Mouse (Mus musculus) right cerebral cortex, postnatal 10 days (tissue): Measurements from ENCODE around the gene Olfr576.

Experiments used
- DNase-seq, 2 experiments: peaks; one replicate each; pipeline ENCODE4 v3.0.0; 2021; ENCODE audit warnings: low spot score in 2 of 2

The Olfr576 gene

DNA sequence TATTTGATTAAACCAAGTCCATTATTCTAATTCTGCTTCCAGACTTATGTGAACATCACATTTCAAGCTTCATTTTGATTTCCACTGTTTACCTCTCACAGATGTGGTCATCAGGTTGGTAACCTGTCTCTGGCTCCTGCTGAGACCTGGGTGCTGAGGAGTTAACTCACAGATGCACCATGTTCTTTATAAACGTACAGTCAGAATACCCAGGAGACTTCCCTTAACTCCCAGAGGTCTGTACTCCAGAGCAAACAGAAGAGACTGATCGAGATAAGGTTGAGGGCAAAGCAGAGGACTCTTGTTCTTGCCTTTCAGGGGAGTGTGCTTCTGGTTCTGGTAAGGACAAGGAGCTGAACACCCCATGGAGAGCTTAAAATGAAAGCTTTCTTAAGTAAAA is at the start of gene Olfr576:
Gene Olfr576, plus strand, starts transcription at position 301 of the 400 bp plus-strand sequence.
- DNase-seq, result no peak

DNA sequence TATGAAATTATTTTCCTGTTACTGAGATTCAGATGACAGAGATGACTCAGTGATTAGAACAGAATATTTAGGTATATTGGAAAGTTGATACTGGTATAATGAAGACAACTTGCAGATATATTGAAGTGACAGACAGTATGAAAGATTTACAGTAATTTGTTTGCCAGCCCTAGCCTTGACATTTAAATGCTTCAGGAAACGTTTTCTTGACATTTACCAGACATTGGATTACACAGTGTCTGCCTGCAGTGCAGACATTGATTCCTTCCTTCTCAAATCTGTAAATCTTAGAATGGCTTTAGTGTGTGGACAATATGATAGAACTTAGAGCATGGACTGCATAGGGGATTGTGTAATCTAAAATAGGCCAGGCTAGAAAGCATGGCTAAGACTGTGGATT is 47.2 kb upstream of the Olfr576 start:
- no peak for DNase-seq

DNA sequence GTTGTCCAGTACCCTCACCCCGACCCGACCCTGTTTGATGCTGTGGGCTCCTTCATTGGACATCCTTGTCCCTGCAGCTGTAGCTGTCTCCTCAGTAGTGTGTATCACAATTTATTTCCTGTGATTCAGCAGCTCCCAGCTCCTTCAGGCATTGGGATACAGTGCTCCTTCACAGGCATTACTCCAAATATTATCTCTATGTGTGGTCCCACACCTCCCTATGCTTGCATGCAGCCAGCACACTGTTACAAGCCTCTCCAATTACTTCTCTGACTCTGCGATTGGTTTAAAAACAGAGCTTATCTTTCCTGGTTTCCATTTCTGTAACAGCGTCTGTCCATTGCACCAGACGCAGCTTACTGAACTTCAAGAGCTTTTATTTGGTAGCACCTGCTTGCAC is 46.1 kb upstream of the Olfr576 start:
- DNase-seq, result no peak

DNA sequence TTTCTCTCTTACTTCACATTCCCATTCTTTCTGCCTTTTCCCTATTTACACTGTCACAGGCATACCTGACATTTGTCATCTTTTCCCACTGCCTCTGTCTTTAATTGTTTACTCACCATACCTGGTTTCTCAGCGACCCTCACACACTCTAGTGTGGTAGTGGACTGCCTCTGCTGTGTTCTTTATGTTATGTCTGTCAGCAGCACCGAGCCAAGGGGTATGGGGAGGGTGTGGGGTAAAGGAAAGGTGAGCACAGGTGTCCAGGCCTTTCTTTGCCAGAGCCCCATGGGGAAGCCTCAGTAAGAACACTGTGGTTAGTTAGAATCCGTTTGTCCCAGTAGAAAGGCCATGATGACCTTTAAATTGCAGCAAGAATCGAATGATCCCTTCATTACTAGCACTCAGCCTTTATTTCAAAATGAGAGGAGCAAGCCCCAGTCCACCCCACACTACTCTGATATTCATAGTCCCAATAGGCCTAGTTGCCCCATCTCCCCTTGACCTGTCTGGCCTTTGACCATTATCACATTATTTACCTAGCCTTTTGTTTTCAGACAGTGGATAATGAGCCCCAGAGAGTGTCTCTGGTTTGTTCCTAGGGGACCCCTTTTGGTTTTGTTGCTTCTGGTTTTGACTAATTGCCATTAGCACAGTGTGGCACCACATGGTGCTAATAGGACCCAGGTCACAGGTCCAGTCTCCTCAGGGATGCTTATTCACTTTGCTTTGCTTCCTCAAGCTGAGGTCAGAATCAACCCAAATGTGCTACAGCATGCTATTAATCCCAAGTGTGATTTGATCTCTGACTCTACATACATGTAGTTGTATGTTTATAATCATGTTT is 45.2 kb upstream of the Olfr576 start, which contains the start of gene Olfr571:
Gene Olfr571, minus strand, starts transcription at position 505 of the 844 bp plus-strand sequence.
- no peak for DNase-seq

DNA sequence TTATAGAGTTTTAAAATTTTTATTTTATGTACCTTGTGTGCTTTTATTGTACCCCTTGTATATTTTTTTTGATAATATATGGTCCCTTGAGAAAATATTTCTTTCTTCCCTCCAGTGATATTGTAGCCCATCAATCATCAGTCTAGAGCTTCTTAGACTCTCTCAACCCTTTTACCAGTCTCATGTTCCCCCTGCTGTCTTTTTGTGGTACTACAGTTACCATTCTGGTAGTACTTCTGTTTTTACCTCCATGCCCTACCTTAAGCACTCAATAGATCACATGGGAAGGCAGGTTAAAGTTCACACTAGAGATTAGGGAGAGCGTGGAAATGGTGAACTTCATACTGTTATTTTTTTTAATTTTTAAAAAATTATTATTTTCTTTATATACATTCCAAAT is 42.8 kb upstream of the Olfr576 start:
- DNase-seq, result no peak

DNA sequence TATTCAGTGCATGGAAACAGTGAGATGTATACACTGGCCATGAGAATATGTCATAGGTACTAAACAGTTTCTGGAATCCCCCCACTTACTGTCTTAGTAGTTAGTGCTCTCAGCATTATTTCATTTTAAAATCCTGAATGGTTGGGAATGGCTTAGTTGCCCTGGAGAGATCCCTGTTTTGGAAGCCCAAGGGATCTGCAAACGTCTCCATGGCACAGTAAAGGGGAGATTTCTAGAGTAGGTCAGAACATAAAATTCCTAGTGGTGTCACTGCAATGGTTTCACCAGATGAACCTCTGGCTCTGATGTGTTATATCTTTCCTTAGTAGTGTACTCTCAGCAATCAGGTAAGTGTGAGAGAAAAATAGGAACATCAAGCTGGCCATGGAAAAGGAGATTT is 38.4 kb upstream of the Olfr576 start, which contains the start of gene Olfr572:
Gene Olfr572, plus strand, starts transcription at position 301 of the 400 bp plus-strand sequence.
- DNase-seq, result no peak

DNA sequence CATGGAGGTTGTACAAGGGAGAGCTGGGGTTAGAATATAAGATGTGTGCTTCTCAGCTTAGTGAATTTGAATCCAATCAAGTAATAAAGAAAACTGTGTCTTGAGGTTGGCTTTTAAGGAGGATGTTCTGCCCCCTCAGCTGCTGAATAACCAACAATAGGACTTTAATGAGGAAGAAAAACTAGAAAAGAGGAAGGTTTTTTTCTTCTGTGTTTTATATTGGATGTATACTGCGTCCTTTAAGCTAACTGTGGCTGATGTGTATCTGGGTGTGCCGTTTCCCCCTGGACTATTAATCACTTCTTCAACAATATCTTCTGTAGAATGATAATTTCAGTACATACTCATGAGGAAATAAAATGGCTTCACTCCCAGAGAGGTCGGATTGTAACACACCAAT is 35.4 kb upstream of the Olfr576 start:
- DNase-seq, result no peak

DNA sequence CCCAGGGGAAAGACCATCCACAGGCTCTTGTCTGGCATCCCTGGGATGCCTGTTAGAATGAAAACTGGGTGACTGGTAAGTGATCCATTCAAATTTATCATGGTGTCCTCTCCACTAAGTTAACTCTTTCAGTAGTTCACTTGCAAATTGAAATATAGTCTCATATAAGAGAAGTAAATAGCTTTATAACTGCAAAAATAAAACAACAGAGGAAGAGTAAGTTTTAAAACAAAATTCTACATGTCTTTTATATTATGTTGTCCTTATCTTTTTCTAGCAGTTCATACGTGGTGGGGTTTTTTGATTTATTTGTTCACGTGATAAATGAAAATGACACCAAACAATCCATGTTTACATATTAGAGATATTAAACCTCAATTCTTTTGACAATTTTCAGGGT is 20.0 kb upstream of the Olfr576 start, which contains the start of gene Olfr573-ps1:
Gene Olfr573-ps1, minus strand, starts transcription at position 101 of the 400 bp plus-strand sequence.
- no peak for DNase-seq

DNA sequence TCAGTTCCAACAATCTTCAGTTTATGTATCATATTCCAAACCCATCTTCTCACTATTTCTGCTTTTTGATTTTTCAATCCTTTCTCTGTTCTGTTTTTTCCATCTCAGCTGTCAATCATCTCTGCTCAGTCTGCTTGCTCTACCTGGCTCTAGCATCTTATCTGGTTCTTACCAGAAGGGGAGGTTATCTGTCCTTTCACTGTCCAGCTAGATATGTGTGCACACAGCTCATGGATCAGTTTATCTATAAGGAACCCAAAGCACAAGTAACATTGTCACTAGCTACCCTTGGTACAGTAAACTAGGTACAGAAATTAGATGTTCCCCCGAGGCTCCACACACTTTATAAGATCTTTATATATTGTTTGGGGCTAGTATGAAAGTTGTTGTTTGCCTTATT is 19.0 kb upstream of the Olfr576 start:
- no peak for DNase-seq

DNA sequence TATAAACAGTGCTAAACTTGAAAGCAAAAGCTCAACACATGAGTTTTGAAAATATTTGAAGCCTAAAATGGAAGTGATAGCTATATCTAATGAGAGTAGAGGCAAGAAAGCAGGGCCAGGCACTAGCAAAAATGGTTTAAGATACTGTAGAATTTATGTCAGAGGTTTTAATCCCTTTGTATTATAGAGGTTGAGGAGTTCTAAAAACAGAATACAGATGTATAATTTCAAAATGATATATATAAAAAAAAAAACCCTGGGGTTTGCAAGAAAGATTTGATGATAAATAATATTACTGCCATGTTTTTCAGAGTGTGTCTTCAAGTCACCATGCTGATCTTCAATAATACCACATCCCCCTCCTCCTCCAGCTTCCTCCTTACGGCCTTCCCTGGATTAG is 14.3 kb upstream of the Olfr576 start, which contains the start of gene Olfr574:
Gene Olfr574, plus strand, starts transcription at position 301 of the 400 bp plus-strand sequence.
- DNase-seq, result no peak

DNA sequence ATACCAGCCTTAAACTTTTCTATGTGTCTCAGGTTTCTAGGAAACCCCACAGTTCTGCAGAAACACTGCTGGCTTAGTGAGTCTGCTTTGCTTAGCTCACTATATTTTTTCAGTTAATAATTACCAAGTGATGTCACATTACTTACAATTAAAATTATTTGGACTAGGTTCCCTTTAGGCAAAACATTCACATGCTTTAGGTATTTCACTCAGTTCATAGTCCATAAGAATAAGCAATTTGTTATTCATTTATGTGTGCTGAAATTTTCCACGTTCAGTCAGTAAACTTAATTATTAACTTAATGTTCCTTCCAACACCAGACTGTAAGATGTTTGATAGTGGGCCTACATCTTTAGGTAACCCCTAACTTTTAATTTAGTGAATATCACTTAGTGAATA is 11.7 kb upstream of the Olfr576 start:
- DNase-seq, result no peak

DNA sequence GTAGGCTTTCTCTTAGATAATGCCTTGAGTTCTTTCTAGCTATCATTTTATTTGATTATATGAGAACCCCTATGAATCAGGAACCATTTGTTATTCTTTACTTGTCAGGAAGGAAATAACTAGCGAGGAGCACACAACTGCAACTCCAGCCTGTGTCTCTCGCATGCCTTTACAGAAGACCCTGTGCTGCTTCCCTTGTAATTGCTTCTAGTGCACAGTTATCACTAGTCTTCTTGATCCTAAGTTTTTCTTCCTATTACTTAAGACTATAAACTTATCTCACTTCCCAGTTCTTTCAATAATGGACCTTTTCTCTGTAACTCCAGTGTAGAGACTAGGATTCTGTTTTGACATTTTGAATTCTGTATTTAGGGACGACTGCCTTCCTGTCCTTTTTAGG is 4.3 kb upstream of the Olfr576 start:
- no peak for DNase-seq

DNA sequence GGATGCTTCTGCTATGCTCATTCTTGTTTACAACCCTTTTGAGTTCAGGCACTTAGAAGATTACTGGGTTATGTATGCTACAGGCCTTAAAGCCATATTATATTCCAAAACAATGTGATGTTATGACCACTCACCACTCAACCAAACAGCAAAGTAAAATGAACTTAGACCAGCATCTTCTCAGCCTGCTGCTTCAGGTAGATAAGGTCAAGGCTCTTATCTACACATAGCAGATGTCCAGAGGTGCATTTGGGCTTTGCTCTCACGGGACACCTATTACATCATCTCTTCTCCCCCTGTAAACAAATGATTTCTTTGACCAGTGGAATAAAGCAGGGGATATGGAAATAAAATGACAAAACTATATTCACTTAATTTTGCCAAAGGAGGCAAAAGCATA is 3.9 kb upstream of the Olfr576 start, which contains the start of gene Olfr575:
Gene Olfr575, minus strand, starts transcription at position 183 of the 400 bp plus-strand sequence.
- DNase-seq, result no peak

DNA sequence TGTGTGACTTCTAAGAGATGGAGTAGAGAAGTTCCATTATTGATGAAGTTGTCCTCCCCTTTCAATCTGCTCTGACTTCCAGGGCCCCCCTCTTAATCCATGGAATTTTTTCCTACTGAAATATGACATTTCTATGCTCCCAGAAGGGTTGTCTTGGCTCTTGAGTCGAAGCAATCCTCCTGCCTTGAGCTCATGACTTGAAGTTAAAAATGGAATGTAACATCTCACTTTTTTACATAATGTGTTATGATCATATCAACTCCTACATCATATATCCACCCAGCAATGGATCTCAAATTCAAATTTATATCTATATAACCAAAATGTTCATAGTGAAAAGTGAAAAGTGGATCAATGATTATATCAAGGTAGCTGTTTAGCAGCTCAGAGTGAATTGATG is 11.9 kb downstream of the Olfr576 start:
- DNase-seq, result no peak

DNA sequence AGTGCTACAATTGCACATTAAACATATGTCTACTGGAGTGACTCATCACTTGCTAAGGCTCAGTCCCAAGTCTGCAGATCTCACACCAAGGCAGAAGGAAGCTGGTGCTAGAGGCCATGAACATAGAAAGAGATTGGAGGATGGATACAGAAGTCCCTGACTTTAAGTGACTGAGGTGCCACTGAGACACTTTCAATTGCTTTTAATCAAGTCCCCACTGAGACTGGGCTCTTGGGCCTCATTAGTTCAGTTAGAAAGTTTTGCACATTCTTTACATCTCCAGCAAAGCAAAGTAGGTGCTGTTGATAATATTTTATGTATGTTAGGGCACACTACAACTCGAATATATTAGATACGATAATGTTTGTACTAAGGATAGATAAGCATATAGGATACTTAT is 13.4 kb downstream of the Olfr576 start, which contains the start of gene Olfr577:
Gene Olfr577, minus strand, starts transcription at position 101 of the 400 bp plus-strand sequence.
- no peak for DNase-seq

DNA sequence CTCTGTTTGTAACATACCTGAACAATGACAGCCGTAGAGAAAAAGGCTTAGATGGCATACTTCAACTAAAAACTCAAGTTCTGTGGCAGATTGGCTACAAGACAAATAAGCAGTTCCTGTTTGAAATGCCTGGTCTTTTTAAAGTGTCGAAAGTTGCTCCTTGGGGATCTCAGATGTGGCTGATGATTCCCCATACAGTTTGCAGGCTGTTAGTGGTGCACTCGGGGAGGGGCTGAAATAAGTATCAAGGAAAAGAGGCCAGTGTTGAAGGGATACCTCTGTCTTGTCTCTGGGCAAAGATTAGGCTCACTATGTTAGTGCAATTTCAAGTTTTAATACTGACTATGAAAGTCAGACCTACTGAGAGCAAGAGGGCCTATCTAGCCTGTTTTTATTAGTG is 26.8 kb downstream of the Olfr576 start, which contains the start of gene Olfr578:
Gene Olfr578, minus strand, starts transcription at position 101 of the 400 bp plus-strand sequence.
- no peak for DNase-seq
